Mouse (Mus musculus) limb, embryonic 13.5 days (tissue): ENCODE results near the gene Arhgap6. TPM values are rescaled to one million over a fixed set of nuclear protein-coding genes. Genes with fewer than 3 reads are reported as not detected.

Source experiments
- ATAC-seq: fragments of 200-750 bp; cut with Nextera tagmentation; 2 replicates; pipeline ENCODE4 v1.8.0; 2017; ENCODE audit warnings: low read depth, moderate number of reproducible peaks, moderate TSS enrichment; ENCODE audit not compliant: low FRiP score
- H3K27ac ChIP-seq: fragments of 300-500 bp; sonication (generic); 2 replicates; pipeline ENCODE4 v1.5.1; 2015; ENCODE audit warnings: inconsistent platforms, mild to moderate bottlenecking, moderate library complexity
- H3K27me3 ChIP-seq: fragments of 300-500 bp; sonication (generic); 2 replicates; pipeline ENCODE4 v1.6.1; 2015; ENCODE audit warnings: mild to moderate bottlenecking, inconsistent platforms
- H3K36me3 ChIP-seq: fragments of 300-500 bp; sonication (generic); 2 replicates; pipeline ENCODE4 v1.6.1; 2015; ENCODE audit warnings: inconsistent platforms, mild to moderate bottlenecking, moderate library complexity
- H3K4me1 ChIP-seq: fragments of 300-500 bp; sonication (generic); 2 replicates; pipeline ENCODE4 v1.6.1; 2015; ENCODE audit warnings: inconsistent platforms
- H3K4me2 ChIP-seq: fragments of 300-500 bp; sonication (generic); replicated peaks from 2 replicates; pipeline ENCODE4 v1.6.1; 2015; ENCODE audit warnings: inconsistent platforms, mild to moderate bottlenecking, moderate library complexity
- H3K4me3 ChIP-seq: fragments of 300-500 bp; sonication (generic); 2 replicates; pipeline ENCODE4 v1.5.1; 2015; ENCODE audit warnings: moderate library complexity, mild to moderate bottlenecking, inconsistent platforms
- H3K9ac ChIP-seq: fragments of 300-500 bp; sonication (generic); 2 replicates; pipeline ENCODE4 v1.6.1; 2015; ENCODE audit warnings: mild to moderate bottlenecking, inconsistent platforms
- H3K9me3 ChIP-seq: fragments of 300-500 bp; sonication (generic); 2 replicates; pipeline ENCODE4 v1.6.1; 2016; ENCODE audit warnings: inconsistent platforms
- WGBS: fragments of 180-500 bp; shearing (Covaris S2); methylation state at CpG from one replicate; pipeline ENCODE4 v1.1.7; 2015; 5-methylcytosine and 5-hydroxymethylcytosine counted together
- polyA plus RNA-seq: library from polyadenylated mRNA; unstranded; fragments of >200 nt; fragmentation: Nextera tagmentation; extraction: Ambion mirVana; gene quantifications from 2 replicates; pipeline ENCODE4 v1.2.1, GENCODE M21; 2015

Gene Arhgap6
- polyA plus RNA-seq, 1 experiment from 2014 or later, result 3.1 TPM

- WGBS, result 87% methylated on average over 3 of the region's 3 CpGs
- no peak overlapping the region for H3K4me3 ChIP-seq
- ATAC-seq, result no peak
- H3K36me3 ChIP-seq, result no peaks in the 10 kb centered on the region
- no peaks in the 10 kb centered on the region for H3K4me1 ChIP-seq
- no peak overlapping the region for H3K27ac ChIP-seq
- H3K9me3 ChIP-seq, result no peaks in the 10 kb centered on the region
- H3K27me3 ChIP-seq, result 0 out of 2 replicates have a peak, but pooled peaks cover 3% of the 10 kb centered on the region
- H3K9ac ChIP-seq, result no peak overlapping the region
- H3K4me2 ChIP-seq, result no peak overlapping the region
Measured at GRCm38 (mm10) chrX:169081609-169082008, 286.7 kb downstream of the Arhgap6 start.

- H3K27ac ChIP-seq, result no peak overlapping the region
- no peak overlapping the region for H3K4me2 ChIP-seq
- no peaks in the 10 kb centered on the region for H3K4me1 ChIP-seq
- peaks cover 11% of the 10 kb centered on the region; the same call in 1 of the 2 replicates for H3K27me3 ChIP-seq
- no peaks in the 10 kb centered on the region for H3K36me3 ChIP-seq
- no peak overlapping the region for H3K9ac ChIP-seq
- H3K4me3 ChIP-seq, result no peak overlapping the region
- no peaks in the 10 kb centered on the region for H3K9me3 ChIP-seq
- ATAC-seq, result no peak
- WGBS, result 11% methylated on average over 5 of the region's 5 CpGs
Measured at GRCm38 (mm10) chrX:169085871-169086270, 291.0 kb downstream of the Arhgap6 start.

- 69% methylated on average over 2 of the region's 2 CpGs for WGBS
- H3K27ac ChIP-seq, result no peak overlapping the region
- H3K9me3 ChIP-seq, result no peaks in the 10 kb centered on the region
- H3K4me1 ChIP-seq, result no peaks in the 10 kb centered on the region
- no peak overlapping the region for H3K4me2 ChIP-seq
- H3K4me3 ChIP-seq, result no peak overlapping the region
- no peak overlapping the region for H3K9ac ChIP-seq
- ATAC-seq, result no peak
- H3K27me3 ChIP-seq, result peaks cover 14% of the 10 kb centered on the region; the same call in 1 of the 2 replicates
- H3K36me3 ChIP-seq, result no peaks in the 10 kb centered on the region
Measured at GRCm38 (mm10) chrX:169089221-169089620, 294.3 kb downstream of the Arhgap6 start.

GRCm38 (mm10) chrX:169094601-169095000 is 299.7 kb downstream of the Arhgap6 start:
- WGBS, result 81% methylated on average over 2 of the region's 2 CpGs
- no peak overlapping the region for H3K9ac ChIP-seq
- H3K27me3 ChIP-seq, result peaks cover 9% of the 10 kb centered on the region; the same call in 1 of the 2 replicates
- no peak overlapping the region for H3K4me2 ChIP-seq
- no peak for ATAC-seq
- no peaks in the 10 kb centered on the region for H3K4me1 ChIP-seq
- H3K27ac ChIP-seq, result no peak overlapping the region
- no peak overlapping the region for H3K4me3 ChIP-seq
- H3K36me3 ChIP-seq, result no peaks in the 10 kb centered on the region
- H3K9me3 ChIP-seq, result no peaks in the 10 kb centered on the region

GRCm38 (mm10) chrX:169095584-169095983 is 300.7 kb downstream of the Arhgap6 start:
- H3K27me3 ChIP-seq, result peaks cover 9% of the 10 kb centered on the region; the same call in 1 of the 2 replicates

GRCm38 (mm10) chrX:169102665-169103064 is 307.8 kb downstream of the Arhgap6 start:
- H3K27ac ChIP-seq, result no peak overlapping the region
- H3K9me3 ChIP-seq, result no peaks in the 10 kb centered on the region
- H3K27me3 ChIP-seq, result peaks cover 14% of the 10 kb centered on the region; the same call in 1 of the 2 replicates
- H3K36me3 ChIP-seq, result no peaks in the 10 kb centered on the region
- ATAC-seq, result no peak
- H3K4me1 ChIP-seq, result no peaks in the 10 kb centered on the region
- H3K4me2 ChIP-seq, result no peak overlapping the region
- WGBS, result 76% methylated on average over 1 of the region's 1 CpGs
- H3K4me3 ChIP-seq, result no peak overlapping the region
- H3K9ac ChIP-seq, result no peak overlapping the region

More at GRCm38 (mm10) chrX:169095584-169095983, 300.7 kb downstream of the Arhgap6 start:
- Histone ChIP-seq H3K4me2 (no peak overlapping the region), H3K36me3 (no peaks in the 10 kb centered on the region), H3K9ac (no peak overlapping the region), H3K4me1 (no peaks in the 10 kb centered on the region), H3K4me3 (no peak overlapping the region), H3K27ac (no peak overlapping the region), H3K9me3 (no peaks in the 10 kb centered on the region)
- no peak for ATAC-seq

GRCm38 (mm10) chrX:169106048-169106622 is 311.2 kb downstream of the Arhgap6 start:
- no peak overlapping the region for H3K4me2 ChIP-seq
- no peak overlapping the region for H3K27ac ChIP-seq
- H3K9ac ChIP-seq, result no peak overlapping the region
- no peaks in the 10 kb centered on the region for H3K36me3 ChIP-seq
- no peak overlapping the region for H3K4me3 ChIP-seq
- H3K9me3 ChIP-seq, result no peaks in the 10 kb centered on the region
- peaks cover 11% of the 10 kb centered on the region; the same call in 1 of the 2 replicates for H3K27me3 ChIP-seq
- H3K4me1 ChIP-seq, result no peaks in the 10 kb centered on the region
- 66% methylated on average over 4 of the region's 4 CpGs for WGBS
- ATAC-seq, result no peak

- Histone ChIP-seq H3K27ac (no peak overlapping the region), H3K36me3 (no peaks in the 10 kb centered on the region), H3K4me3 (no peak overlapping the region), H3K9me3 (no peaks in the 10 kb centered on the region), H3K27me3 (peaks cover 4% of the 10 kb centered on the region; the same call in 1 of the 2 replicates), H3K4me1 (no peaks in the 10 kb centered on the region), H3K4me2 (no peak overlapping the region), H3K9ac (no peak overlapping the region)
- ATAC-seq, result no peak
- WGBS, result 82% methylated on average over 2 of the region's 2 CpGs
Measured at GRCm38 (mm10) chrX:169107372-169107771, 312.5 kb downstream of the Arhgap6 start.

GRCm38 (mm10) chrX:169110031-169110430 is 315.1 kb downstream of the Arhgap6 start:
- H3K4me2 ChIP-seq, result no peak overlapping the region
- WGBS, result 85% methylated on average over 3 of the region's 3 CpGs
- H3K9me3 ChIP-seq, result no peaks in the 10 kb centered on the region
- H3K9ac ChIP-seq, result no peak overlapping the region
- no peak overlapping the region for H3K4me3 ChIP-seq
- H3K27me3 ChIP-seq, result peaks cover 3% of the 10 kb centered on the region; the same call in 1 of the 2 replicates
- no peaks in the 10 kb centered on the region for H3K36me3 ChIP-seq
- ATAC-seq, result no peak
- H3K27ac ChIP-seq, result no peak overlapping the region
- no peaks in the 10 kb centered on the region for H3K4me1 ChIP-seq

GRCm38 (mm10) chrX:169112662-169113061 is 317.8 kb downstream of the Arhgap6 start:
- Histone ChIP-seq H3K4me2 (no peak overlapping the region), H3K4me3 (no peak overlapping the region), H3K9ac (no peak overlapping the region), H3K9me3 (no peaks in the 10 kb centered on the region), H3K4me1 (no peaks in the 10 kb centered on the region), H3K27ac (no peak overlapping the region), H3K36me3 (no peaks in the 10 kb centered on the region), H3K27me3 (peaks cover 3% of the 10 kb centered on the region; the same call in 1 of the 2 replicates)
- ATAC-seq, result no peak
- WGBS, result 74% methylated on average over 4 of the region's 4 CpGs

- H3K4me1 ChIP-seq, result no peaks in the 10 kb centered on the region
- ATAC-seq, result no peak
- 76% methylated on average over 4 of the region's 4 CpGs for WGBS
Measured at GRCm38 (mm10) chrX:169123115-169123772, 328.3 kb downstream of the Arhgap6 start.

GRCm38 (mm10) chrX:169123773-169124151 is 328.9 kb downstream of the Arhgap6 start:
- no peak overlapping the region for H3K4me3 ChIP-seq
- H3K9ac ChIP-seq, result no peak overlapping the region
- WGBS, result 84% methylated on average over 3 of the region's 3 CpGs
- no peaks in the 10 kb centered on the region; the same call in 1 of the 2 replicates for H3K27me3 ChIP-seq
- no peaks in the 10 kb centered on the region for H3K9me3 ChIP-seq
- no peak for ATAC-seq
- H3K36me3 ChIP-seq, result no peaks in the 10 kb centered on the region
- no peaks in the 10 kb centered on the region for H3K4me1 ChIP-seq
- H3K4me2 ChIP-seq, result no peak overlapping the region
- no peak overlapping the region for H3K27ac ChIP-seq

More at GRCm38 (mm10) chrX:169123115-169123772, 328.3 kb downstream of the Arhgap6 start:
- Histone ChIP-seq H3K36me3 (no peaks in the 10 kb centered on the region), H3K27ac (no peak overlapping the region), H3K9ac (no peak overlapping the region), H3K4me3 (no peak overlapping the region), H3K9me3 (no peaks in the 10 kb centered on the region), H3K27me3 (no peaks in the 10 kb centered on the region; the same call in 1 of the 2 replicates), H3K4me2 (no peak overlapping the region)
